Mouse (Mus musculus) midbrain, embryonic 13.5 days (tissue): Measurements from ENCODE around the gene Med9. TPM values are rescaled to one million over a fixed set of nuclear protein-coding genes. Genes with fewer than 3 reads are reported as not detected.
A peak's percentile ranks its signal among the peaks of the same experiment; 100 is the strongest.

Experiments used
- ATAC-seq: fragments of 200-750 bp; cut with Nextera tagmentation; 2 replicates; pipeline ENCODE4 v1.8.0; 2017; ENCODE audit warnings: mild to moderate bottlenecking, moderate TSS enrichment, moderate library complexity
- H3K27ac ChIP-seq: fragments of 300-500 bp; sonication (generic); 2 replicates; pipeline ENCODE4 v1.5.1; 2015; ENCODE audit warnings: inconsistent platforms, mild to moderate bottlenecking, moderate library complexity
- H3K27me3 ChIP-seq: fragments of 300-500 bp; sonication (generic); 2 replicates; pipeline ENCODE4 v1.6.1; 2015; ENCODE audit warnings: mild to moderate bottlenecking, inconsistent platforms
- H3K36me3 ChIP-seq: fragments of 300-500 bp; sonication (generic); 2 replicates; pipeline ENCODE4 v1.6.1; 2015; ENCODE audit warnings: mild to moderate bottlenecking, inconsistent platforms
- H3K4me1 ChIP-seq: fragments of 300-500 bp; sonication (generic); replicated peaks from 2 replicates; pipeline ENCODE4 v1.6.1; 2015; ENCODE audit warnings: inconsistent platforms
- H3K4me2 ChIP-seq: fragments of 300-500 bp; sonication (generic); replicated peaks from 2 replicates; pipeline ENCODE4 v1.6.1; 2015; ENCODE audit warnings: moderate library complexity, mild to moderate bottlenecking, inconsistent platforms
- H3K4me3 ChIP-seq: fragments of 300-500 bp; sonication (generic); replicated peaks from 2 replicates; pipeline ENCODE4 v1.5.1; 2015; ENCODE audit warnings: mild to moderate bottlenecking, inconsistent platforms
- H3K9ac ChIP-seq: fragments of 300-500 bp; sonication (generic); replicated peaks from 2 replicates; pipeline ENCODE4 v1.6.1; 2015; ENCODE audit warnings: mild to moderate bottlenecking, inconsistent platforms
- H3K9me3 ChIP-seq: fragments of 300-500 bp; sonication (generic); 2 replicates; pipeline ENCODE4 v1.6.1; 2016; ENCODE audit warnings: mild to moderate bottlenecking, inconsistent platforms
- WGBS: fragments of 180-500 bp; shearing (Covaris S2); methylation state at CpG from one replicate; pipeline ENCODE4 v1.1.7; 2015; 5-methylcytosine and 5-hydroxymethylcytosine counted together
- polyA plus RNA-seq: library from polyadenylated mRNA; unstranded; fragments of >200 nt; fragmentation: Nextera tagmentation; extraction: Ambion mirVana; gene quantifications from 2 replicates; pipeline ENCODE4 v1.2.1, GENCODE M21; 2015

The Med9 gene
- polyA plus RNA-seq, 1 experiment from 2014 or later: 34.9 TPM

DNA sequence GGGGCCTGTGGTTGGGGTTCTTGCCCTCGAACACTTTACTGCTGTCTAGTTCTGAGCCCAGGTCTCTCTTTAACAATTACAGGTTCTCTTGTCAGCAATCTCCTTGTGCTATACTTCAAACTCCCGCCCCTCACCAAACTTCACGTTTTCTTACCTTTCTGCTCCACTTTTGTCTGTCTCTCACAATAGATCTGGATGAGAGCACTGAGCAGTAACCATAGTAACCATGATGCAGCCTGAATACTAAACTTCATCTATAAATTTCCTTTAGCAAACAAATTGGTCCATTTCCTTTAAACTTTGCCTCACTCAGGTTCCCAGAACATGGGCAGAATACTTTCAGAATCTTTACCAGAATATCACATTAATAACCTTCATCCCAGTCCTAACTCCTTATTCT, 61.4 kb downstream of the Med9 start:
- H3K36me3 ChIP-seq: no peaks in the 10 kb centered on the region
- H3K9me3 ChIP-seq: no peaks in the 10 kb centered on the region
- no peak overlapping the region for H3K4me3 ChIP-seq
- H3K4me1 ChIP-seq: peaks cover 23% of the 10 kb centered on the region
- 0 out of 2 replicates have a peak overlapping the region, but pooled peaks have one; percentile 49 for H3K27ac ChIP-seq
- no peak overlapping the region for H3K9ac ChIP-seq
- no peak overlapping the region for H3K4me2 ChIP-seq
- 38% methylated on average over 3 of the region's 3 CpGs for WGBS
- no peaks in the 10 kb centered on the region for H3K27me3 ChIP-seq
- no peak for ATAC-seq

DNA sequence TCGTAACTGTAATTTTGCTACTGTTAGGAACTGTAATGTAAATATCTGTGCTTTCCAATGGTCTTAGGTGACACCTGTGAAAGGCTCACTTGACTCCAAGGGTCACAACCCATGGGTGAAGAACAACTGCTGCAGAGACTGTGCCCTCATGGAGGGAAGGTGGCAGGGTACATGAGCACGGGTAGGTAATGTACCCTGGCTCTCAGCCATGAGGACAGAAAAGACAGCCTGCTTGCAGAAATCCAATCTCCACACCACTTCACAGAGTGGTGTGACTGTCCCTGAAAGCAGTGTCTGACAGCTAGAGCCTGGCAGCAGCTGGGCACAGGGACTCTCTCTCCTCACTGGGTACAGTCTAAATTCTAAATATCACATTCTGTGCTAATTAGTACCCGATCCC, 63.5 kb downstream of the Med9 start:
- H3K9me3 ChIP-seq: no peaks in the 10 kb centered on the region
- no peak overlapping the region for H3K9ac ChIP-seq
- no peak overlapping the region for H3K4me2 ChIP-seq
- no peaks in the 10 kb centered on the region for H3K36me3 ChIP-seq
- no peaks in the 10 kb centered on the region for H3K27me3 ChIP-seq
- no peak overlapping the region for H3K4me3 ChIP-seq
- no peak for ATAC-seq
- H3K4me1 ChIP-seq: peaks cover 23% of the 10 kb centered on the region
- 79% methylated on average over 3 of the region's 3 CpGs for WGBS
- no peak overlapping the region for H3K27ac ChIP-seq

Other genes starting within 250 kb of the Med9 start
- 2.4 and 2.7 TPM in 2 replicates for gene Pld6, start 160.6 kb upstream of the Med9 start, polyA plus RNA-seq
- 38.4 and 41.7 TPM in 2 replicates for gene Flcn, start 138.2 kb upstream of the Med9 start, polyA plus RNA-seq
- 58.6 and 60.5 TPM in 2 replicates for gene Nt5m, start 108.8 kb upstream of the Med9 start, polyA plus RNA-seq
- gene Cops3, start 108.4 kb upstream of the Med9 start, polyA plus RNA-seq: 218 and 223 TPM in 2 replicates
- 0.72 and 1.3 TPM in 2 replicates for gene Rasd1, start 16.7 kb downstream of the Med9 start, polyA plus RNA-seq
- 5.6 and 6.9 TPM in 2 replicates for gene Pemt, start 98.3 kb downstream of the Med9 start, polyA plus RNA-seq
- gene Rai1, start 156.8 kb downstream of the Med9 start, polyA plus RNA-seq: 32.7 and 33.8 TPM in 2 replicates